Mouse (Mus musculus) liver, embryonic 14.5 days (tissue): ENCODE measurements around the gene Xpnpep2. TPM values are rescaled to one million over a fixed set of nuclear protein-coding genes. Genes with fewer than 3 reads are reported as not detected.

Experiments
- ATAC-seq: fragments of 200-750 bp; cut with Nextera tagmentation; 2 replicates; pipeline ENCODE4 v1.8.0; 2017; ENCODE audit warnings: moderate number of reproducible peaks, mild to moderate bottlenecking, moderate library complexity; ENCODE audit not compliant: insufficient read depth
- DNase-seq, 3 experiments: peaks; one replicate each; pipeline ENCODE4 v3.0.0-alpha.2; 2012 to 2013; ENCODE audit warnings: low read depth in 3 of 3, low spot score in 3 of 3
- H3K27ac ChIP-seq: fragments of 300-500 bp; sonication (generic); 2 replicates; pipeline ENCODE4 v1.5.1; 2014; ENCODE audit warnings: moderate library complexity, mild to moderate bottlenecking, control low read depth, inconsistent platforms
- H3K27me3 ChIP-seq: fragments of 300-500 bp; sonication (generic); 2 replicates; pipeline ENCODE4 v1.6.1; 2014; ENCODE audit warnings: mild to moderate bottlenecking, low read length, moderate library complexity; ENCODE audit not compliant: control insufficient read depth, insufficient read depth
- H3K36me3 ChIP-seq: fragments of 300-500 bp; sonication (generic); replicated peaks from 2 replicates; pipeline ENCODE4 v1.6.1; 2014; ENCODE audit warnings: low read depth; ENCODE audit not compliant: control insufficient read depth, insufficient read depth
- H3K4me1 ChIP-seq, 2 experiments: fragments of 200-500 bp in 1 of 2; fragments of 300-500 bp in 1 of 2; sonication (generic) in 1 of 2; replicated peaks; 2 replicates each; pipeline ENCODE4 v1.6.1; 2012 to 2014; ENCODE audit warnings: antibody characterized with exemption in 1 of 2, inconsistent platforms in 1 of 2, low read length in 1 of 2; ENCODE audit not compliant: control insufficient read depth in 2 of 2, insufficient read depth in 2 of 2
- H3K4me2 ChIP-seq: fragments of 300-500 bp; sonication (generic); 2 replicates; pipeline ENCODE4 v1.6.1; 2014; ENCODE audit warnings: low read depth, mild to moderate bottlenecking, control low read depth, moderate library complexity
- H3K4me3 ChIP-seq, 2 experiments: fragments of 200-500 bp in 1 of 2; fragments of 300-500 bp in 1 of 2; sonication (generic) in 1 of 2; 2 replicates each; pipeline ENCODE4 v1.5.1; 2012 to 2014; ENCODE audit warnings: low read depth in 2 of 2, low read length in 2 of 2, mild to moderate bottlenecking in 2 of 2, control low read depth in 1 of 2, inconsistent platforms in 1 of 2, moderate library complexity in 1 of 2; ENCODE audit not compliant: insufficient read depth in 1 of 2
- H3K9ac ChIP-seq: fragments of 300-500 bp; sonication (generic); replicated peaks from 2 replicates; pipeline ENCODE4 v1.6.1; 2014; ENCODE audit warnings: mild to moderate bottlenecking, control low read depth, moderate library complexity
- H3K9me3 ChIP-seq: fragments of 300-500 bp; sonication (generic); 2 replicates; pipeline ENCODE4 v1.6.1; 2016; ENCODE audit warnings: low read length, mixed read lengths; ENCODE audit not compliant: control insufficient read depth
- CTCF ChIP-seq: IDR thresholded peaks from 2 replicates; pipeline ENCODE4 v1.5.1; 2016; ENCODE audit warnings: antibody characterized with exemption, low read depth, control low read depth
- EP300 ChIP-seq: IDR thresholded peaks from 2 replicates; pipeline ENCODE4 v1.6.1; 2016; ENCODE audit warnings: antibody characterized with exemption, low read depth
- WGBS: fragments of 180-500 bp; shearing (Covaris S2); extraction: QIAGEN DNeasy Blood & Tissue Kit; methylation state at CpG from one replicate; pipeline ENCODE4 v1.1.7; 2014; ENCODE audit not compliant: insufficient replicate concordance; 5-methylcytosine and 5-hydroxymethylcytosine counted together
- polyA plus RNA-seq, 2 experiments: library from polyadenylated mRNA; depleted of rRNA in 1 of 2; stranded (reverse) in 1 of 2; unstranded in 1 of 2; fragments of >200 nt; fragmentation: Nextera tagmentation in 1 of 2; extraction: Ambion mirVana in 1 of 2; gene quantifications; 2 replicates each; pipeline versions ENCODE4 v1.2.1 to v1.2.3; 2012 to 2014

Xpnpep2 gene
- polyA plus RNA-seq, 2 experiments = 0.01 to 0.23 TPM

- WGBS = 58% methylated on average over 4 of the region's 4 CpGs
- TF ChIP-seq CTCF (no peak), EP300 (no peak)
Observed at GRCm38 (mm10) chrX:48136935-48137334, 28.4 kb downstream of the Xpnpep2 start.

GRCm38 (mm10) chrX:48138011-48138410 lies 29.5 kb downstream of the Xpnpep2 start:
- DNase-seq (no peak), ATAC-seq (peak; percentile 50)
- no peaks in the 10 kb centered on the region for H3K27me3 ChIP-seq
- H3K9ac ChIP-seq = no peak overlapping the region
- no peaks in the 10 kb centered on the region for H3K9me3 ChIP-seq
- TF ChIP-seq EP300 = no peak
- TF ChIP-seq CTCF = no peak
- WGBS = 31% methylated on average over 6 of the region's 6 CpGs
- H3K27ac ChIP-seq = peak overlapping the region; percentile 23; the same call in 1 of the 2 replicates
- H3K36me3 ChIP-seq = no peaks in the 10 kb centered on the region
- no peak overlapping the region; the same call in 1 of the 2 replicates for H3K4me2 ChIP-seq
- peaks cover 12 to 35% of the 10 kb centered on the region in 2 experiments for H3K4me1 ChIP-seq
- H3K4me3 ChIP-seq = no peak overlapping the region

More at GRCm38 (mm10) chrX:48136935-48137334, 28.4 kb downstream of the Xpnpep2 start:
- Histone ChIP-seq H3K27me3 (no peaks in the 10 kb centered on the region), H3K9me3 (no peaks in the 10 kb centered on the region), H3K4me3 (no peak overlapping the region), H3K27ac (no peak overlapping the region), H3K9ac (no peak overlapping the region), H3K4me2 (no peak overlapping the region), H3K4me1 (peaks cover 12 to 33% of the 10 kb centered on the region in 2 experiments), H3K36me3 (no peaks in the 10 kb centered on the region)
- ATAC-seq (no peak), DNase-seq (no peak)

- Histone ChIP-seq H3K4me3 (no peak overlapping the region), H3K4me2 (peak overlapping the region; percentile 37), H3K36me3 (no peaks in the 10 kb centered on the region), H3K27ac (peak overlapping the region; percentile 23; the same call in 1 of the 2 replicates), H3K4me1 (peaks cover 12 to 35% of the 10 kb centered on the region in 2 experiments), H3K27me3 (no peaks in the 10 kb centered on the region), H3K9ac (no peak overlapping the region), H3K9me3 (no peaks in the 10 kb centered on the region)
- TF ChIP-seq CTCF (no peak), EP300 (peak; percentile 71)
- peak; percentile 88 for ATAC-seq
- WGBS = 18% methylated on average over 7 of the region's 7 CpGs
- DNase-seq = peak; percentile 41 to 58 (median 46)
Observed at GRCm38 (mm10) chrX:48138539-48139275, 30.2 kb downstream of the Xpnpep2 start.

- TF ChIP-seq CTCF = no peak
- no peak for TF ChIP-seq EP300
- DNase-seq (no peak), ATAC-seq (no peak)
- H3K27ac ChIP-seq = no peak overlapping the region
- H3K4me1 ChIP-seq = peaks cover 12 to 40% of the 10 kb centered on the region in 2 experiments
- no peaks in the 10 kb centered on the region for H3K36me3 ChIP-seq
- H3K27me3 ChIP-seq = no peaks in the 10 kb centered on the region
- no peak overlapping the region for H3K9ac ChIP-seq
- peak overlapping the region; percentile 37 for H3K4me2 ChIP-seq
- H3K9me3 ChIP-seq = no peaks in the 10 kb centered on the region
- WGBS = 28% methylated on average over 14 of the region's 14 CpGs
- no peak overlapping the region for H3K4me3 ChIP-seq
Observed at GRCm38 (mm10) chrX:48139368-48140285, 31.1 kb downstream of the Xpnpep2 start.
